Mouse (Mus musculus) heart, postnatal 0 days (tissue): Measurements from ENCODE around the gene Csnk1g1. TPM values are rescaled to one million over a fixed set of nuclear protein-coding genes. Genes with fewer than 3 reads are reported as not detected.
A peak's percentile ranks its signal among the peaks of the same experiment; 100 is the strongest.

Experiments
- ATAC-seq: fragments of 200-750 bp; cut with Nextera tagmentation; 2 replicates; pipeline ENCODE4 v1.8.0; 2017; ENCODE audit warnings: low read depth, moderate number of reproducible peaks, moderate library complexity; ENCODE audit not compliant: insufficient read depth
- DNase-seq: peaks from one replicate; pipeline ENCODE4 v3.0.0-alpha.2; 2016; ENCODE audit warnings: low spot score
- H3K27ac ChIP-seq: fragments of 300-500 bp; sonication (generic); 2 replicates; pipeline ENCODE4 v1.5.1; 2014; ENCODE audit warnings: low read depth, mild to moderate bottlenecking
- H3K27me3 ChIP-seq: fragments of 300-500 bp; sonication (generic); 2 replicates; pipeline ENCODE4 v1.6.1; 2014; ENCODE audit warnings: low read length, mixed read lengths; ENCODE audit not compliant: control insufficient read depth, insufficient read depth
- H3K36me3 ChIP-seq: fragments of 300-500 bp; sonication (generic); replicated peaks from 2 replicates; pipeline ENCODE4 v1.6.1; 2014; ENCODE audit warnings: low read length, mixed read lengths; ENCODE audit not compliant: control insufficient read depth, insufficient read depth
- H3K4me1 ChIP-seq: fragments of 300-500 bp; sonication (generic); 2 replicates; pipeline ENCODE4 v1.6.1; 2014; ENCODE audit warnings: antibody characterized with exemption; ENCODE audit not compliant: control insufficient read depth, insufficient read depth
- H3K4me2 ChIP-seq: fragments of 300-500 bp; sonication (generic); 2 replicates; pipeline ENCODE4 v1.6.1; 2014; ENCODE audit warnings: low read depth, mild to moderate bottlenecking, low read length, moderate library complexity
- H3K4me3 ChIP-seq: fragments of 300-500 bp; sonication (generic); 2 replicates; pipeline ENCODE4 v1.5.1; 2014; ENCODE audit warnings: low read depth, low read length
- H3K9ac ChIP-seq: fragments of 300-500 bp; sonication (generic); replicated peaks from 2 replicates; pipeline ENCODE4 v1.6.1; 2014; ENCODE audit warnings: low read depth, low read length, mixed read lengths
- H3K9me3 ChIP-seq: fragments of 300-500 bp; sonication (generic); replicated peaks from 2 replicates; pipeline ENCODE4 v1.6.1; 2016; ENCODE audit warnings: low read length; ENCODE audit not compliant: control insufficient read depth
- CTCF ChIP-seq: IDR thresholded peaks from 2 replicates; pipeline ENCODE4 v1.5.1; 2016; ENCODE audit warnings: antibody characterized with exemption, control low read depth, low read depth
- EP300 ChIP-seq: IDR thresholded peaks from 2 replicates; pipeline ENCODE4 v1.6.1; 2016; ENCODE audit warnings: antibody characterized with exemption, low read depth
- WGBS: fragments of 180-500 bp; shearing (Covaris S2); extraction: QIAGEN DNeasy Blood & Tissue Kit; methylation state at CpG from one replicate; pipeline ENCODE4 v1.1.7; 2014; 5-methylcytosine and 5-hydroxymethylcytosine counted together
- polyA plus RNA-seq: library from polyadenylated mRNA; unstranded; fragments of >200 nt; fragmentation: Nextera tagmentation; extraction: Ambion mirVana; gene quantifications from 2 replicates; pipeline ENCODE4 v1.2.1, GENCODE M21; 2015
- total RNA-seq: library from RNA; depleted of rRNA; stranded (reverse); fragments of >200 nt; gene quantifications from 2 replicates; pipeline ENCODE4 v1.2.3, GENCODE M21; 2014; ENCODE audit warnings: low replicate concordance

The Csnk1g1 gene
- total and polyA plus RNA-seq, 2 experiments from 2014 or later, result 6.0 to 17.1 TPM

DNA sequence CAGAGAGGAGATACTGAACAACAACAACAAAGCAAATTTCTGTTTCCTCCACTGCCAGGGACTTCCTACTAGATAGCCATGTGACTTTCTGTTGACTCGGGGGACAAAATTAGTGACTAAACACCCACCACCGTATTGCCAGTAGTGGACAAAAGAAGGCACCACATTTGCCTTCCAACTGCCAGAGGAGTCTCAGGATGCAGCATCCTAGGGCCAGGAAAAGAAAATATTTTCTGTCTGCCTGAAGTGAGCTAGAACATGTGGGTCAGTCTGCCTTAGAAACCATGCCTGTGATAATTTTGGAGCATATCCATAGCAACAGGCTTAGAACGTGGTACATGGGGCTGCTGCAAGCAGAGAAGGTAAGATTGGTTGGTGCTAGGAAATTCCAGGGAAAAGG is 132.1 kb downstream of the Csnk1g1 start:
- no peak overlapping the region for H3K4me2 ChIP-seq
- 72% methylated on average over 3 of the region's 3 CpGs for WGBS
- H3K36me3 ChIP-seq, result peaks cover 44% of the 10 kb centered on the region
- no peak overlapping the region for H3K27ac ChIP-seq
- no peaks in the 10 kb centered on the region for H3K9me3 ChIP-seq
- no peak for DNase-seq
- H3K9ac ChIP-seq, result no peak overlapping the region
- H3K4me3 ChIP-seq, result no peak overlapping the region
- TF ChIP-seq EP300 (no peak), CTCF (no peak)
- ATAC-seq, result no peak
- no peaks in the 10 kb centered on the region for H3K4me1 ChIP-seq
- no peaks in the 10 kb centered on the region for H3K27me3 ChIP-seq

DNA sequence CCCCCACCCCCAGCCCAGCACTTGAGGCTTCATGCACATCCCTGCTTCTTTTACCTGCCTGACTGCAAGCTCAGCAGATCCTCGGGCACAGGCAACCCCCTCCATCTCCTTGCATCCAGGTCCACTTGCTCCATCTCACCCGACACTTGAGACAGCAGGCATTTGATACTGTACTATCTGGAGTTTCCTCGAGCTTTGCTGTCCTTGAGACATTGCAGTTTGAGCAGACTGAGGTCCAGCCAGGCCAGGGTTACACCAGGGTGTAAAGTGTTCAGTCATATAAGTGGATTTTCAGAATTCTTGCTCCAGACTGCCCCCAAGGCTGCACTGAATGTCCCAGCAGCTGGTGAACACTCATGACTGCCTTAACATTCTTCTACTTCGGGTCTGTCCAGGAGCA is 133.6 kb downstream of the Csnk1g1 start:
- H3K36me3 ChIP-seq, result peaks cover 36% of the 10 kb centered on the region
- no peaks in the 10 kb centered on the region for H3K9me3 ChIP-seq
- H3K27ac ChIP-seq, result no peak overlapping the region
- H3K4me2 ChIP-seq, result no peak overlapping the region
- H3K4me1 ChIP-seq, result no peaks in the 10 kb centered on the region
- DNase-seq, result no peak
- ATAC-seq, result no peak
- no peaks in the 10 kb centered on the region for H3K27me3 ChIP-seq
- no peak for TF ChIP-seq CTCF
- no peak for TF ChIP-seq EP300
- H3K9ac ChIP-seq, result no peak overlapping the region
- no peak overlapping the region for H3K4me3 ChIP-seq
- 64% methylated on average over 4 of the region's 4 CpGs for WGBS

DNA sequence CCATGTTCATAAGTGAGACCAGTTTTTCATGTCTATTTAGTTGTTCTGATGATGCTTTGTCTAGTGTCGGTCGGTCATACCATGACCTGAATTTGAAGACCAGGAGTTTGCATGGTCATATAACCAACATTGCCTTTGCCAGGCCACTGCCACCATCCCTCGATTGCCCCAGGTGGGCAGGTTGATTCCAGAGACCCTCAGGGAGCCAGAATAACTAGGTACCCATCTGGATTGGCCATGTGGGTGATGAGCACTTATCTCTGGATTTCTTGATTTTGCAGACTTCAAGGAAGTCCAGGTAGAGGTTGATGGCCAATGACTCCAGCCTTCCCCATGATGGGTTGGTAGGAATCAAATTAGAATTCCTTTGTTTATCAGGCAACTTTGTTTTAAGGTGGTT is 134.5 kb downstream of the Csnk1g1 start:
- TF ChIP-seq EP300 (no peak), CTCF (no peak)
- Histone ChIP-seq H3K36me3 (peaks cover 30% of the 10 kb centered on the region), H3K27ac (no peak overlapping the region), H3K4me2 (no peak overlapping the region), H3K27me3 (no peaks in the 10 kb centered on the region), H3K9me3 (no peaks in the 10 kb centered on the region), H3K4me1 (no peaks in the 10 kb centered on the region), H3K4me3 (no peak overlapping the region), H3K9ac (no peak overlapping the region)
- no peak for DNase-seq
- ATAC-seq, result no peak
- 95% methylated on average over 3 of the region's 3 CpGs for WGBS

DNA sequence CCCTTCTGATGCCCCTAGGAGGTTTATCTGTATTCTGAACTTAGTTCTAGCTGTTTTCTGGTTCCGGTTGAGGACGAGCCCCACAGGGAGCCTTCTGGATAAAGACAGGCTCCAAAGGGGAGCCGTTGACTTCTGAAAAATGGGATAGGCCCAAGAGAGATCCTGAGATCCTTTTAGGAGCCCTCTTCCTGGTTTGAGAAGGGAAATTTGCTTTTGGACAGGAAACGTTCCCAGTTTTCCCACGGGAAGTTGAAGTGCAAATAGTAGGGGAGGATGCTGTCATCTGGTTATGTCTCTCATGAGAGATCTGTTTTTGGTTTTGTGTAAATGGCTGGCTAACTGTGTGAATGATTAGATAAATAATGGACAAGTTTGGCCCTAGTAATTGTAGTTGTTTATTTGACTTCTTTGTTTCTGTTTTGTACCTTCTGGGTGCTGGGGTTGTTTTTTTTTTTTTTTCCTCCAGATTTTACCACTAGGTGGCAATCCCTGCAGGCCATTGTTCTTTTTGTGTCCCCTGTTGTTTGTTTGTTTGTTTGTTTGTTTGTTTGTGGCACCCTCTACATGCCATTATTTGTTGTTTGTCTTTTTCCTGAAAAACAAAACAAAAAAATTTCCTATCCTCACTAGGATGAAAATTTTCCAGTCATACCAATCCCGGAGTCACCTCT is 141.3 kb downstream of the Csnk1g1 start:
- H3K27ac ChIP-seq, result peak overlapping the region; percentile 53
- no peak overlapping the region for H3K9ac ChIP-seq
- DNase-seq (no peak), ATAC-seq (no peak)
- WGBS, result 58% methylated on average over 6 of the region's 6 CpGs
- no peak for TF ChIP-seq CTCF
- no peak for TF ChIP-seq EP300
- no peaks in the 10 kb centered on the region for H3K36me3 ChIP-seq
- no peaks in the 10 kb centered on the region for H3K9me3 ChIP-seq
- no peaks in the 10 kb centered on the region for H3K27me3 ChIP-seq
- H3K4me2 ChIP-seq, result no peak overlapping the region
- H3K4me1 ChIP-seq, result 0 out of 2 replicates have a peak, but pooled peaks cover 3% of the 10 kb centered on the region
- H3K4me3 ChIP-seq, result no peak overlapping the region

DNA sequence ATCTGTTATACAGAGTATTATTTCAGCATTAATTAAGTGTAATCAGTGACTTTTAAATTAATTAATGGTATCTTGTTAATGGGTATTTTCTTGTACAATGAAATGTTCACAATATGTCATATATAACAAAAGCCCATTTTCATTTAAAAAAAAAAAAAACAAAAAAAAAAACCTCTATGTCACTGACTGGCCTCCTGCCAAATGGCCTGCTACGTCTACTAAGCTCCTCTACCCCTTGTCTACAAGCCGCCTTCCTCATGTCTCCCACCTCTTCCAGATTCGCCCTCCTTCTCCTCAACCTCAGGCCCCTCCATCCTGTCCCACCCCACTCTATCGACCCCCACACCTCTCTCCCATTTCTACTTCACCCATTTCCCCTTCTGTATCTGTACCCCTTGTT is 142.8 kb downstream of the Csnk1g1 start:
- ATAC-seq, result no peak
- WGBS, result 72% methylated on average over 4 of the region's 4 CpGs

DNA sequence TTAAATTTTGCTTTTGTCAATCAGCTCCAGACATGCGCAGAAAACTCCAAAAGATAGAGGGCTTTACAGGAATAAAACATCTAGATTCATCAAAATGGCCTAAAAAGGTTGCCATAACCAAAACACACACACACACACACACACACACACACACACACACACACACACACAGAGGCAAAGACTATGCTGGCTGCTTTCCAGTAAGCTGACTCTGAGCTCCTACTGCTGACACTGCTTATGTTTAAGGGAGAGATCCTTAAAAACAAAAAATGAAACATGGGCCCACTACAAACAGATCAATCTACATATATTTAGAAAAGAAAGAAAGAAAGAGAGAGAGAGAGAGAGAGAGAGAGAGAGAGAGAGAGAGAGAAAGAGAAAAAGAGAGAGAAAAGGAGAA is 144.0 kb downstream of the Csnk1g1 start:
- no peaks in the 10 kb centered on the region for H3K27me3 ChIP-seq
- ATAC-seq (no peak), DNase-seq (no peak)
- no peaks in the 10 kb centered on the region for H3K36me3 ChIP-seq
- 92% methylated on average over 1 of the region's 1 CpGs for WGBS
- no peak overlapping the region for H3K9ac ChIP-seq
- H3K27ac ChIP-seq, result no peak overlapping the region
- 0 out of 2 replicates have a peak, but pooled peaks cover 3% of the 10 kb centered on the region for H3K4me1 ChIP-seq
- no peak overlapping the region for H3K4me2 ChIP-seq
- no peak for TF ChIP-seq EP300
- no peak overlapping the region for H3K4me3 ChIP-seq
- H3K9me3 ChIP-seq, result no peaks in the 10 kb centered on the region

More for the DNA sequence above, 142.8 kb downstream of the Csnk1g1 start:
- DNase-seq, result no peak
- H3K4me1 ChIP-seq, result 0 out of 2 replicates have a peak, but pooled peaks cover 3% of the 10 kb centered on the region
- no peak for TF ChIP-seq CTCF
- TF ChIP-seq EP300, result no peak
- H3K9me3 ChIP-seq, result no peaks in the 10 kb centered on the region
- no peak overlapping the region for H3K27ac ChIP-seq
- no peak overlapping the region for H3K9ac ChIP-seq
- no peaks in the 10 kb centered on the region for H3K36me3 ChIP-seq
- no peaks in the 10 kb centered on the region for H3K27me3 ChIP-seq
- no peak overlapping the region for H3K4me3 ChIP-seq
- no peak overlapping the region for H3K4me2 ChIP-seq
